Mouse (Mus musculus): ENCODE data around the gene Ankrd16.

GRCm38 (mm10) chr2:11772401-11772800 is 5.3 kb upstream of the Ankrd16 start:
- TF ChIP-seq CTCF (IDR thresholded peaks at IDR 0.05; ENCODE audit: low read depth) (no peak), EP300 (optimal IDR thresholded peaks at IDR 0.05) (no peak)

Measured in stomach, postnatal 0 days (tissue).